15 mouse cellular contexts compared by ENCODE assay signal in the genomic region with DNA sequence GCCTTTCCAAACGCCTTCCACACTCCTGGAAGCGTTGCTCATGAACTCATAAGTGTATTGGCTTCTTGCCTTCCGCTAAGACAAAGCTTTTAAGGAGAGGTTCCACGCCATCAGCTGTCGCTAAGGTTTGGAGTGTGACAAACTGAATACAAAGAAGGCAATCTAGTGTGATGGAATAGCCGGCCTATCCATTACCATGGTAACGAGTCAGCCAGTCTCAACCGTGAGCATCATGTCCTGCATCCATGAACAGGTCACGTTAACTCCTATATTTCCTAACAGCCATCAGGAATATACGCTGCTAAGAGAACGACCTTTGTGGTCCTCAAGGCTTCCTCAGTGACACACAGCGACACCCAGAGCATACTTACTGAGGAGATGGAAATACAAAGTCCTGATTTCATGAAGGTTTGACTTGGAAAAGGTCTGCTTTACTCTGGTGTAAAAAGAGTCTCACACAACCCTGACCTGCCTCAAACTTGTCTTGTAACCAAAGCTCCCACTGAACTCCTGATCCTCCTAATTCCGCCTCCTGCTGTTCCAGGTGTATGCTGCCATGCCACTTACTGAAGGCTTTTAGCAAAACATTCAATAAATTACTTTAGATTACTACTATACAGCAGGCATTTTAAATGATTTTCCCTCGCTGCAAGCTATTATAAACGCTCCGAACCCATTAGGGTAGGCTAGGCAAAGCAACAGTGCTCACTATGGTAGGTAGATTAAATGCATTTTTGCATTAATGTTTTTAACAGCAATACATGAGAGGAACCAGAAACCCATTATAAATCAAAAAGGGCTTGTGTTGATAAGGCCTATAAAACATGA.
DNase-seq lines count a peak whose midpoint lies in the region; ATAC-seq and TF ChIP-seq lines count a peak whose summit lies in the region.
"Had no signal": no experiment of that assay in that cellular context is flagged by ENCODE, and none has a peak within 500 bp of the region (broad histone marks: within the 10 kb centered on the region; RNA-seq: fewer than 3 reads in every experiment).

No protein-coding gene starts in this region.

- WGBS in forebrain, embryonic 14.5 days: 51% methylated on average over 16 of the region's 16 CpGs
- WGBS in hindbrain, embryonic 16.5 days: 31% methylated on average over 16 of the region's 16 CpGs
- WGBS in midbrain, embryonic 15.5 days: 41% methylated on average over 16 of the region's 16 CpGs

- 0 out of 2 replicates have a peak, but pooled peaks cover 5% of the 10 kb centered on the region for H3K9me3 ChIP-seq in forebrain, embryonic 14.5 days (replicated peaks; ENCODE audit: control insufficient read depth, low read length)
- 0 out of 2 replicates have a peak, but pooled peaks cover 2% of the 10 kb centered on the region for H3K9me3 ChIP-seq in hindbrain, embryonic 16.5 days (ENCODE audit: control insufficient read depth, low read length)
- H3K9me3 ChIP-seq in midbrain, embryonic 15.5 days: no peaks in the 10 kb centered on the region

- TF ChIP-seq CTCF in brain, embryonic 14.5 days (IDR thresholded peaks at IDR 0.05; ENCODE audit: borderline replicate concordance, extremely low read depth, insufficient read depth, insufficient read length): no peak

- no peaks in the 10 kb centered on the region for H3K27me3 ChIP-seq in forebrain, embryonic 14.5 days (replicated peaks; ENCODE audit: control insufficient read depth, insufficient read depth, low read length)
- H3K27me3 ChIP-seq in hindbrain, embryonic 16.5 days (replicated peaks; ENCODE audit: control insufficient read depth, insufficient read depth, low read length): no peaks in the 10 kb centered on the region
- no peaks in the 10 kb centered on the region for H3K27me3 ChIP-seq in midbrain, embryonic 15.5 days (replicated peaks)

- peak; percentile 87 for DNase-seq in brain, embryonic 14.5 days (ENCODE audit: low read depth)
- DNase-seq in forebrain, embryonic 14.5 days (ENCODE audit: low spot score): peak; percentile 65
- no peak for DNase-seq in kidney, adult 8-10 months
- DNase-seq in spleen, postnatal 10 days (ENCODE audit: low spot score in 2 of 2): no peak
- no peak for DNase-seq in cerebellum, adult 8-10 months
- DNase-seq: cerebellum, adult 9-11 months; gastrocnemius, postnatal 10 days; heart, postnatal 4 days; kidney, adult 18-20 months; right cerebral cortex, postnatal 14 days had no signal

- H3K9ac ChIP-seq in forebrain, embryonic 14.5 days (ENCODE audit: low read length): no peak overlapping the region
- H3K9ac ChIP-seq in hindbrain, embryonic 16.5 days (ENCODE audit: low read depth, low read length): no peak overlapping the region
- no peak overlapping the region for H3K9ac ChIP-seq in midbrain, embryonic 15.5 days

- peak; percentile 79 for ATAC-seq in forebrain, embryonic 14.5 days
- ATAC-seq in hindbrain, embryonic 16.5 days: peak; percentile 94
- ATAC-seq in midbrain, embryonic 15.5 days (replicated peaks): peak; percentile 94
- ATAC-seq in megakaryocyte progenitor cell, adult 5-6 weeks (replicated peaks; ENCODE audit: poor library complexity): no peak

- no peaks in the 10 kb centered on the region for H3K36me3 ChIP-seq in forebrain, embryonic 14.5 days (ENCODE audit: control insufficient read depth, insufficient read depth, low read length)
- H3K36me3 ChIP-seq in hindbrain, embryonic 16.5 days (ENCODE audit: control insufficient read depth, insufficient read depth, low read length): peaks cover 11% of the 10 kb centered on the region
- H3K36me3 ChIP-seq in midbrain, embryonic 15.5 days (replicated peaks): no peaks in the 10 kb centered on the region

- peaks cover 8% of the 10 kb centered on the region for H3K4me1 ChIP-seq in forebrain, embryonic 14.5 days (ENCODE audit: control insufficient read depth, insufficient read depth, low read length)
- H3K4me1 ChIP-seq in hindbrain, embryonic 16.5 days (ENCODE audit: control insufficient read depth, insufficient read depth, low read depth, low read length): peaks cover 12% of the 10 kb centered on the region
- H3K4me1 ChIP-seq in midbrain, embryonic 15.5 days: peaks cover 21% of the 10 kb centered on the region

- H3K4me3 ChIP-seq in forebrain, embryonic 14.5 days (ENCODE audit: low read depth, low read length): no peak overlapping the region
- no peak overlapping the region for H3K4me3 ChIP-seq in hindbrain, embryonic 16.5 days (ENCODE audit: low read length)
- H3K4me3 ChIP-seq in midbrain, embryonic 15.5 days: no peak overlapping the region
- H3K4me3 ChIP-seq: embryonic facial prominence, embryonic 10.5 days had no signal

- H3K4me2 ChIP-seq in forebrain, embryonic 14.5 days (ENCODE audit: low read length): no peak overlapping the region
- no peak overlapping the region for H3K4me2 ChIP-seq in hindbrain, embryonic 16.5 days (ENCODE audit: low read length)
- peak overlapping the region; percentile 27; the same call in 1 of the 2 replicates for H3K4me2 ChIP-seq in midbrain, embryonic 15.5 days
- H3K4me2 ChIP-seq: heart, embryonic 11.5 days had no signal

- no peak for TF ChIP-seq POLR2A in brain, embryonic 14.5 days (IDR thresholded peaks at IDR 0.05; ENCODE audit: borderline replicate concordance, extremely low read depth, insufficient read depth, insufficient read length, poor library complexity, severe bottlenecking)

- peak overlapping the region; percentile 44 for H3K27ac ChIP-seq in forebrain, embryonic 14.5 days (ENCODE audit: low read depth, low read length)
- H3K27ac ChIP-seq in hindbrain, embryonic 16.5 days (ENCODE audit: low read depth, low read length): peak overlapping the region; percentile 64
- H3K27ac ChIP-seq in midbrain, embryonic 15.5 days: peak overlapping the region; percentile 80
- H3K27ac ChIP-seq: embryonic facial prominence, embryonic 10.5 days had no signal

Comparison
In these comparisons a context has a peak if more than half of its experiments do, and no peak if none do; other contexts are left out.
1. DNase-seq: peak in brain, embryonic 14.5 days (single experiment) and forebrain, embryonic 14.5 days (single experiment); none in kidney, adult 8-10 months (0 of 2), spleen, postnatal 10 days (0 of 2) and cerebellum, adult 8-10 months (single experiment).
2. Peak in every context shown above with its lines, with median percentiles within 50 percentile points of each other: H3K27ac ChIP-seq.